Mouse (Mus musculus) G1E (cell line): ENCODE data around the gene Il18bp.

Source experiments
- CTCF ChIP-seq: IDR thresholded peaks from 2 replicates; pipeline ENCODE4 v1.5.1; 2012; ENCODE audit warnings: low read depth, low read length, inconsistent platforms, mixed read lengths
- GATA1 ChIP-seq: IDR thresholded peaks from 2 replicates; pipeline ENCODE4 v1.6.1; 2012; ENCODE audit warnings: borderline replicate concordance, low read length, inconsistent platforms, mixed read lengths
- TAL1 ChIP-seq: conservative IDR thresholded peaks from 2 replicates; pipeline ENCODE4 v1.6.1; 2012; ENCODE audit warnings: low read depth, low read length, inconsistent platforms, mixed read lengths

DNA sequence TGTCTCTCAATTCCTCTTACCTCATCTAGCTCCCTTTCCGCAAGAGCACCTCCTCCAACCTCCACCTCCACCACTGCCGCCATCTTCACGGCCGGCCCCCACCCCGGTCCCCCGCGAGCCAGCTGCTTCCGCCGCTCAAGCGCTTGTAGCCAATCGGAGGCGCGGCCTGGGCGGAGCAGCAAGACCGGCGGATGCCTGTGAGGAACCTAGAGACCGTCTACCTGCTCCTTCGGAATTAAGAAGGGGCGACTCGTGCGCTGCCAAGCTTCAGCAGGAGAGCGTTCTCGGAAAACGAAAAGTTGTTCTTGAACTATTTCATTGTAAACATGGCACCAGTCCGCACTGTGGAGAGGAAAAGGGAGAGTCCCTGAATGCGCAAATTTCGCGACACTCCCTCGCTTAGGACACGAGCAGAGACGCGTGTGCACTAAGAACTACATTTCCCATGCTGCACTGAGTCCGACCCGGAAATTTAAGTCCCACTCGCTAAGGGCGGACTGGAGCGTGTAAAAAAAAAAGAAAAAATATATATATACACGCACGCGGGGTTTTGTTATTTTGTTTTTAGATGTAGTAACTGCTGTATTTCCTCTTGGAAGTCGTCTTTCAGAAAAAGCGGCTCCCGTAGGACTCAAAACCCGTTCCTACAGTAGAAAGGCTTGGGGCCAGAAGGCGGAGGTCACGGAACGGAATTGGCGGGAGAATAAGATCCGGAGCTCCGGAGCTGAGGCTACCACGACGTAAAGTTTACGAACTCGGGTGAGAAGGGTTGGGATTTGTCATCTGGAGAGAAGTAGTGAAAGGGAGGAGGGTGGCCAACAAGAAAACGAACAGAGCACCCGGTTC is 46.8 kb upstream of the Il18bp start, which contains the start of the genes Rnf121, Xndc1 and Xntrpc:
- TF ChIP-seq CTCF (no peak), GATA1 (no peak), TAL1 (no peak)
